Mouse (Mus musculus) CH12.LX (cell line): ENCODE results near the gene Gm11437. TPM values are rescaled to one million over a fixed set of nuclear protein-coding genes. Genes with fewer than 3 reads are reported as not detected.

ENCODE experiments used
- DNase-seq: peaks from one replicate; pipeline ENCODE4 v3.0.0-alpha.2; 2013; ENCODE audit errors: extremely low read depth
- H3K27ac ChIP-seq: 2 replicates; pipeline ENCODE4 v1.5.1; 2012; ENCODE audit warnings: low read depth, mild to moderate bottlenecking, control low read depth, moderate library complexity; ENCODE audit not compliant: insufficient read depth
- H3K27me3 ChIP-seq: replicated peaks from 2 replicates; pipeline ENCODE3; 2012; ENCODE audit warnings: inconsistent platforms
- H3K36me3 ChIP-seq, 2 experiments: replicated peaks in 1 of 2; 2 replicates each; pipeline versions ENCODE3 to v1.6.1; 2012; ENCODE audit warnings: inconsistent platforms in 1 of 2, low read length in 1 of 2, mild to moderate bottlenecking in 1 of 2, mixed read lengths in 1 of 2, moderate library complexity in 1 of 2; ENCODE audit not compliant: control insufficient read depth in 1 of 2, insufficient read depth in 1 of 2
- H3K4me1 ChIP-seq, 2 experiments: 2 replicates each; pipeline ENCODE4 v1.6.1; 2012; ENCODE audit warnings: inconsistent platforms in 1 of 2, moderate library complexity in 1 of 2; ENCODE audit not compliant: insufficient read depth in 2 of 2, control insufficient read depth in 1 of 2
- H3K4me2 ChIP-seq: 2 replicates; pipeline ENCODE4 v1.6.1; 2012; ENCODE audit warnings: low read depth, mild to moderate bottlenecking, control low read depth; ENCODE audit not compliant: poor library complexity, insufficient read depth, severe bottlenecking
- H3K4me3 ChIP-seq, 3 experiments: fragments of 150-350 bp in 1 of 3; sonication (generic) in 1 of 3; replicated peaks in 1 of 3; 2 replicates each; pipeline versions ENCODE3 to v1.5.1; 2011 to 2012; ENCODE audit warnings: low read depth in 2 of 3, low read length in 2 of 3, mild to moderate bottlenecking in 2 of 3, moderate library complexity in 2 of 3, control low read depth in 1 of 3, improper control_type of control experiment in 1 of 3, inconsistent platforms in 1 of 3, mixed read lengths in 1 of 3; ENCODE audit not compliant: poor library complexity in 1 of 3
- H3K79me2 ChIP-seq: replicated peaks from 2 replicates; pipeline ENCODE4 v1.6.1; 2012; ENCODE audit warnings: mild to moderate bottlenecking, moderate library complexity; ENCODE audit not compliant: control insufficient read depth, poor library complexity, insufficient read depth, severe bottlenecking; ENCODE audit errors: extremely low read depth
- H3K9ac ChIP-seq: 2 replicates; pipeline ENCODE4 v1.6.1; 2012; ENCODE audit warnings: low read depth, mild to moderate bottlenecking, control low read depth, moderate library complexity; ENCODE audit not compliant: insufficient read depth
- H3K9me3 ChIP-seq: replicated peaks from 2 replicates; pipeline ENCODE3; 2012; ENCODE audit warnings: low read length, inconsistent platforms, mixed read lengths
- BHLHE40 ChIP-seq: IDR thresholded peaks from 2 replicates; pipeline ENCODE4 v1.6.1; 2011; ENCODE audit warnings: mild to moderate bottlenecking, low read depth, low read length, improper control_type of control experiment
- CTCF ChIP-seq, 2 experiments: IDR thresholded peaks in 1 of 2; conservative IDR thresholded peaks in 1 of 2; 2 replicates each; pipeline ENCODE4 v1.5.1; 2011 to 2012; ENCODE audit warnings: low read depth in 2 of 2, low read length in 2 of 2, improper control_type of control experiment in 1 of 2, inconsistent platforms in 1 of 2, mild to moderate bottlenecking in 1 of 2, moderate library complexity in 1 of 2
- E2F4 ChIP-seq: IDR thresholded peaks from 2 replicates; pipeline ENCODE4 v1.6.1; 2011; ENCODE audit warnings: low read depth, low read length, improper control_type of control experiment; ENCODE audit not compliant: insufficient replicate concordance
- EP300 ChIP-seq: IDR thresholded peaks from 2 replicates; pipeline ENCODE4 v1.6.1; 2011; ENCODE audit warnings: low read length, improper control_type of control experiment
- ETS1 ChIP-seq: conservative IDR thresholded peaks from 2 replicates; pipeline ENCODE4 v1.6.1; 2012; ENCODE audit warnings: low read depth, mild to moderate bottlenecking, inconsistent platforms, low read length, improper control_type of control experiment, moderate library complexity
- GABPA ChIP-seq: IDR thresholded peaks from 2 replicates; pipeline ENCODE4 v1.6.1; 2012; ENCODE audit warnings: low read depth, low read length, improper control_type of control experiment, inconsistent platforms; ENCODE audit not compliant: insufficient replicate concordance
- HCFC1 ChIP-seq: IDR thresholded peaks from 2 replicates; pipeline ENCODE4 v1.6.1; 2012; ENCODE audit warnings: low read depth, mild to moderate bottlenecking, inconsistent platforms, low read length, improper control_type of control experiment
- IRF4 ChIP-seq: IDR thresholded peaks from 2 replicates; pipeline ENCODE4 v1.6.1; 2014; ENCODE audit warnings: low read depth, mild to moderate bottlenecking, inconsistent platforms, low read length, improper control_type of control experiment
- JUND ChIP-seq: conservative IDR thresholded peaks from 2 replicates; pipeline ENCODE4 v1.6.1; 2011; ENCODE audit warnings: low read depth, low read length, improper control_type of control experiment
- KAT2A ChIP-seq: IDR thresholded peaks from 2 replicates; pipeline ENCODE4 v1.6.1; 2012; ENCODE audit warnings: low read length, improper control_type of control experiment, inconsistent platforms; ENCODE audit not compliant: insufficient replicate concordance
- MAFK ChIP-seq: IDR thresholded peaks from 2 replicates; pipeline ENCODE4 v1.6.1; 2011; ENCODE audit warnings: low read length, improper control_type of control experiment; ENCODE audit not compliant: insufficient replicate concordance
- MAX ChIP-seq: IDR thresholded peaks from 2 replicates; pipeline ENCODE4 v1.6.1; 2011; ENCODE audit warnings: low read length, improper control_type of control experiment
- MAZ ChIP-seq: IDR thresholded peaks from 2 replicates; pipeline ENCODE4 v1.6.1; 2012; ENCODE audit warnings: low read depth, mild to moderate bottlenecking, inconsistent platforms, low read length, improper control_type of control experiment, moderate library complexity
- MXI1 ChIP-seq: IDR thresholded peaks from 2 replicates; pipeline ENCODE4 v1.6.1; 2011; ENCODE audit warnings: mild to moderate bottlenecking, low read depth, low read length, improper control_type of control experiment
- MYC ChIP-seq: IDR thresholded peaks from 2 replicates; pipeline ENCODE4 v1.6.1; 2011; ENCODE audit warnings: low read depth, mild to moderate bottlenecking, improper control_type of control experiment, low read length
- NELFE ChIP-seq: IDR thresholded peaks from 2 replicates; pipeline ENCODE4 v1.6.1; 2011; ENCODE audit warnings: low read depth, low read length, improper control_type of control experiment
- NRF1 ChIP-seq: IDR thresholded peaks from 2 replicates; pipeline ENCODE4 v1.6.1; 2014; ENCODE audit warnings: low read depth, mild to moderate bottlenecking, inconsistent platforms, low read length, improper control_type of control experiment, moderate library complexity
- POLR2AphosphoS2 ChIP-seq: IDR thresholded peaks from 2 replicates; pipeline ENCODE4 v1.6.1; 2011; ENCODE audit warnings: low read depth, low read length, improper control_type of control experiment
- RAD21 ChIP-seq: IDR thresholded peaks from 2 replicates; pipeline ENCODE4 v1.6.1; 2011; ENCODE audit warnings: low read depth, mild to moderate bottlenecking, low read length, improper control_type of control experiment, moderate library complexity
- RCOR1 ChIP-seq: conservative IDR thresholded peaks from 2 replicates; pipeline ENCODE4 v1.6.1; 2012; ENCODE audit warnings: low read depth, mild to moderate bottlenecking, inconsistent platforms, low read length, improper control_type of control experiment
- SIN3A ChIP-seq: IDR thresholded peaks from 2 replicates; pipeline ENCODE4 v1.6.1; 2012; ENCODE audit warnings: low read length, improper control_type of control experiment, inconsistent platforms
- TBP ChIP-seq: conservative IDR thresholded peaks from 2 replicates; pipeline ENCODE4 v1.6.1; 2011; ENCODE audit warnings: low read depth, low read length, improper control_type of control experiment
- TCF12 ChIP-seq: IDR thresholded peaks from 2 replicates; pipeline ENCODE4 v1.6.1; 2014; ENCODE audit warnings: low read depth, mild to moderate bottlenecking, inconsistent platforms, low read length, improper control_type of control experiment
- USF1 ChIP-seq: IDR thresholded peaks from 2 replicates; pipeline ENCODE4 v1.6.1; 2014; ENCODE audit warnings: low read depth, mild to moderate bottlenecking, inconsistent platforms, low read length, improper control_type of control experiment
- USF2 ChIP-seq: conservative IDR thresholded peaks from 2 replicates; pipeline ENCODE4 v1.6.1; 2011; ENCODE audit warnings: low read depth, low read length, improper control_type of control experiment
- ZC3H11A ChIP-seq: IDR thresholded peaks from 2 replicates; pipeline ENCODE4 v1.6.1; 2012; ENCODE audit warnings: low read depth, mild to moderate bottlenecking, inconsistent platforms, low read length, improper control_type of control experiment
- ZNF384 ChIP-seq: IDR thresholded peaks from 2 replicates; pipeline ENCODE4 v1.6.1; 2012; ENCODE audit warnings: low read depth, low read length, improper control_type of control experiment, inconsistent platforms
- dilution Hi-C: fragments of 300-500 bp; cut with MboI; formaldehyde crosslinking; loops from 2 replicates; pipeline ENCODE4 v1.14.3; 2020; ENCODE audit warnings: low sequenced_read_pairs; ENCODE audit not compliant: extremely low pct_unique_long_range_greater_than_20kb, extremely low pct_ligation_motif_present
- in situ Hi-C: fragments of 300-500 bp; cut with MboI; formaldehyde crosslinking; loops from 3 replicates; pipeline ENCODE4 v1.14.3; 2019; ENCODE audit warnings: low sequenced_read_pairs, low pct_ligation_motif_present, low pct_unique_long_range_greater_than_20kb, mixed read lengths
- polyA plus RNA-seq: library from polyadenylated mRNA; unstranded; fragments of >175 nt; gene quantifications from 2 replicates; pipeline ENCODE4 v1.2.1, GENCODE M21; 2012; ENCODE audit warnings: low read depth; ENCODE audit not compliant: insufficient read length
- total RNA-seq, 2 experiments: library from RNA; depleted of rRNA; stranded (reverse); fragments of 300-350 nt in 1 of 2; fragments of >200 nt in 1 of 2; gene quantifications; 2 replicates each; pipeline ENCODE4 v1.2.3; 2012 to 2014

Gene Gm11437
- total and polyA plus RNA-seq, 3 experiments: not detected

GRCm38 (mm10) chr11:84104036-84104435 lies 63.2 kb downstream of the Gm11437 start:
- Histone ChIP-seq H3K9me3 (no peaks in the 10 kb centered on the region), H3K36me3 (peaks cover 71 to 95% of the 10 kb centered on the region in 2 experiments), H3K4me1 (0 out of 4 replicates have a peak, but pooled peaks cover 0 to 2% of the 10 kb centered on the region in 2 experiments), H3K4me3 (no peak overlapping the region), H3K27me3 (no peaks in the 10 kb centered on the region), H3K9ac (no peak overlapping the region), H3K4me2 (no peak overlapping the region), H3K79me2 (no peaks in the 10 kb centered on the region), H3K27ac (no peak overlapping the region)
- in situ Hi-C loops (no loop called here), dilution Hi-C loops (no loop called here)
- TF ChIP-seq MAZ (no peak), ETS1 (no peak), ZC3H11A (no peak), POLR2AphosphoS2 (no peak), JUND (no peak), NRF1 (no peak), EP300 (no peak), MYC (no peak), SIN3A (no peak), RCOR1 (no peak), MXI1 (no peak), HCFC1 (no peak), GABPA (no peak), CTCF (conservative IDR thresholded peaks at IDR 0.05 in 1 of 2, IDR thresholded peaks at IDR 0.05 in 1 of 2; ENCODE audit: low read depth in 2 of 2, low read length in 2 of 2) (no peak), NELFE (no peak), ZNF384 (no peak), MAX (no peak), USF2 (no peak), TCF12 (no peak), IRF4 (no peak)
- DNase-seq: no peak

- no peak for TF ChIP-seq USF1
- TF ChIP-seq SIN3A: no peak
- TF ChIP-seq RAD21: no peak
- no peak for TF ChIP-seq MAFK
- no peak for TF ChIP-seq TBP
- TF ChIP-seq BHLHE40: no peak
- no peak for TF ChIP-seq JUND
- TF ChIP-seq HCFC1: no peak
- TF ChIP-seq ZC3H11A: no peak
- no peak for TF ChIP-seq TCF12
- no peak for TF ChIP-seq NRF1
- TF ChIP-seq ZNF384: no peak
- TF ChIP-seq KAT2A: no peak
- no peak for TF ChIP-seq POLR2AphosphoS2
- TF ChIP-seq E2F4: no peak
- no peak for TF ChIP-seq USF2
- TF ChIP-seq ETS1: no peak
- TF ChIP-seq NELFE: no peak
- TF ChIP-seq RCOR1: no peak
- dilution Hi-C loops (no loop called here), in situ Hi-C loops (no loop called here)
- Histone ChIP-seq H3K9me3 (no peaks in the 10 kb centered on the region), H3K9ac (no peak overlapping the region), H3K4me3 (no peak overlapping the region), H3K27ac (no peak overlapping the region), H3K36me3 (peaks cover 56 to 91% of the 10 kb centered on the region in 2 experiments), H3K79me2 (no peaks in the 10 kb centered on the region), H3K4me1 (peaks cover 0 to 17% of the 10 kb centered on the region in 2 experiments; a peak in 2 of 4 replicates), H3K27me3 (no peaks in the 10 kb centered on the region), H3K4me2 (no peak overlapping the region)
- no peak for DNase-seq
These were observed 66.1 kb downstream of the Gm11437 start for GRCm38 (mm10) chr11:84101182-84101581.
